23 mouse cellular contexts compared by ENCODE assay signal in the genomic region with DNA sequence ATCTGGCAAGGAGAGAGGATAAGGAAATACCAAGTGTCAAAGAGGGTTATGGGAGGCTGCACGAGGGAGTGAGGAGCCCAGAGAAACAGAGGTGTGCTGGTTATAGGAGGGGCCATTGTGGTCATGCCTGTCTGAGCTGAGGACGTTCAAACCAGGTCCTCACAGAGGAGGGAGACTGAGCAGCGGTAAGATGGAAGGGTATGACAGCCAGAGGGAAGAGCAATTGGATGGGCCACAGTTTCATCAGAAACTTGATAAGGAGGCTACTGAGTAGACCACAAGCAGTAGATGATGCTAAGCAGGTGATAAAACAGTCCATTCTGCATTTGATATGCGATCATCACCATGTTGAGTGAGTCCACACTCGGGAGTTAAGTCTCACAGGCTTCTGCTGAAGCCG.
"Had no signal": no experiment of that assay in that cellular context is flagged by ENCODE, and none has a peak within 500 bp of the region (broad histone marks: within the 10 kb centered on the region; RNA-seq: fewer than 3 reads in every experiment).

No protein-coding gene starts in this region.

- ATAC-seq: hindbrain, postnatal 0 days; intestine, embryonic 16.5 days; liver, embryonic 12.5 days had no signal

- H3K9me3 ChIP-seq: heart, embryonic 10.5 days; heart, embryonic 13.5 days; heart, embryonic 15.5 days; hindbrain, embryonic 13.5 days; hindbrain, embryonic 15.5 days; limb, embryonic 13.5 days; limb, embryonic 15.5 days; liver, embryonic 12.5 days had no signal

- H3K9ac ChIP-seq: heart, embryonic 13.5 days; heart, embryonic 15.5 days; hindbrain, embryonic 13.5 days; hindbrain, embryonic 15.5 days; limb, embryonic 13.5 days; limb, embryonic 15.5 days; liver, embryonic 12.5 days; liver, embryonic 14.5 days had no signal

- H3K4me3 ChIP-seq: heart, embryonic 10.5 days; heart, embryonic 13.5 days; heart, embryonic 15.5 days; hindbrain, embryonic 13.5 days; hindbrain, embryonic 15.5 days; limb, embryonic 13.5 days; limb, embryonic 15.5 days; liver, embryonic 12.5 days had no signal

- DNase-seq: gastrocnemius, postnatal 14 days; gastrocnemius, postnatal 36 days; heart, adult 18-20 months; heart, postnatal 14 days; heart, postnatal 36 days; kidney, adult 11 months; kidney, postnatal 14 days; kidney, postnatal 36 days; layer of hippocampus, adult 9-11 months; layer of hippocampus, postnatal 36 days; left cerebral cortex, postnatal 4 days had no signal

- H3K27me3 ChIP-seq: hindbrain, embryonic 13.5 days; hindbrain, embryonic 15.5 days; limb, embryonic 13.5 days; limb, embryonic 15.5 days; liver, embryonic 12.5 days had no signal

- H3K4me2 ChIP-seq: heart, embryonic 13.5 days; heart, embryonic 15.5 days; hindbrain, embryonic 13.5 days; hindbrain, embryonic 15.5 days; limb, embryonic 13.5 days; limb, embryonic 15.5 days; liver, embryonic 12.5 days had no signal

- H3K36me3 ChIP-seq: heart, embryonic 10.5 days; heart, embryonic 13.5 days; heart, embryonic 15.5 days; hindbrain, embryonic 13.5 days; hindbrain, embryonic 15.5 days; limb, embryonic 13.5 days; limb, embryonic 15.5 days; liver, embryonic 12.5 days had no signal

- H3K27ac ChIP-seq: heart, embryonic 10.5 days; heart, embryonic 13.5 days; heart, embryonic 15.5 days; hindbrain, embryonic 13.5 days; hindbrain, embryonic 15.5 days; hindbrain, postnatal 0 days; kidney, postnatal 0 days; limb, embryonic 13.5 days; limb, embryonic 15.5 days; liver, embryonic 12.5 days; liver, embryonic 14.5 days had no signal
